Mouse (Mus musculus) hindbrain, embryonic 10.5 days (tissue): ENCODE measurements around the gene Nr2f6. TPM values are rescaled to one million over a fixed set of nuclear protein-coding genes. Genes with fewer than 3 reads are reported as not detected.

Experiments
- DNase-seq: peaks from one replicate; pipeline ENCODE4 v3.0.0-alpha.2; 2017; ENCODE audit warnings: low spot score
- H3K27ac ChIP-seq: fragments of 300-500 bp; sonication (generic); 2 replicates; pipeline ENCODE4 v1.5.1; 2016; ENCODE audit warnings: mild to moderate bottlenecking, moderate library complexity
- H3K27me3 ChIP-seq: fragments of 300-500 bp; sonication (generic); 2 replicates; pipeline ENCODE4 v1.6.1; 2016; ENCODE audit warnings: mild to moderate bottlenecking; ENCODE audit not compliant: poor library complexity, insufficient read depth, severe bottlenecking
- H3K36me3 ChIP-seq: fragments of 300-500 bp; sonication (generic); 2 replicates; pipeline ENCODE4 v1.6.1; 2016; ENCODE audit warnings: mild to moderate bottlenecking, moderate library complexity
- H3K4me1 ChIP-seq: fragments of 300-500 bp; sonication (generic); replicated peaks from 2 replicates; pipeline ENCODE4 v1.6.1; 2016; ENCODE audit warnings: mild to moderate bottlenecking
- H3K4me3 ChIP-seq: fragments of 300-500 bp; sonication (generic); 2 replicates; pipeline ENCODE4 v1.5.1; 2016; ENCODE audit warnings: mild to moderate bottlenecking, moderate library complexity
- H3K9me3 ChIP-seq: fragments of 300-500 bp; sonication (generic); 2 replicates; pipeline ENCODE4 v1.6.1; 2016; ENCODE audit warnings: mild to moderate bottlenecking, moderate library complexity
- WGBS: fragments of 180-500 bp; shearing (Covaris S2); methylation state at CpG from one replicate; pipeline ENCODE4 v1.1.7; 2016; 5-methylcytosine and 5-hydroxymethylcytosine counted together
- polyA plus RNA-seq: library from polyadenylated mRNA; unstranded; fragments of >200 nt; fragmentation: Nextera tagmentation; extraction: Ambion mirVana; gene quantifications from 2 replicates; pipeline ENCODE4 v1.2.1, GENCODE M21; 2016

Gene Nr2f6
- polyA plus RNA-seq, 1 experiment from 2014 or later = 125 TPM

- H3K36me3 ChIP-seq = peaks cover 49% of the 10 kb centered on the region
- no peak overlapping the region for H3K4me3 ChIP-seq
- peaks cover 34% of the 10 kb centered on the region for H3K4me1 ChIP-seq
- no peak overlapping the region for H3K27ac ChIP-seq
- DNase-seq = no peak
- H3K27me3 ChIP-seq = no peaks in the 10 kb centered on the region
- no peaks in the 10 kb centered on the region for H3K9me3 ChIP-seq
Measured at GRCm38 (mm10) chr8:71401454-71401853, 19.7 kb upstream of the Nr2f6 start.

- no peak for DNase-seq
- Histone ChIP-seq H3K36me3 (peaks cover 49% of the 10 kb centered on the region), H3K4me1 (peaks cover 33% of the 10 kb centered on the region), H3K27ac (no peak overlapping the region), H3K9me3 (no peaks in the 10 kb centered on the region), H3K27me3 (no peaks in the 10 kb centered on the region), H3K4me3 (no peak overlapping the region)
- 91% methylated on average over 2 of the region's 2 CpGs for WGBS
Measured at GRCm38 (mm10) chr8:71400826-71401225, 19.1 kb upstream of the Nr2f6 start.

DNA sequence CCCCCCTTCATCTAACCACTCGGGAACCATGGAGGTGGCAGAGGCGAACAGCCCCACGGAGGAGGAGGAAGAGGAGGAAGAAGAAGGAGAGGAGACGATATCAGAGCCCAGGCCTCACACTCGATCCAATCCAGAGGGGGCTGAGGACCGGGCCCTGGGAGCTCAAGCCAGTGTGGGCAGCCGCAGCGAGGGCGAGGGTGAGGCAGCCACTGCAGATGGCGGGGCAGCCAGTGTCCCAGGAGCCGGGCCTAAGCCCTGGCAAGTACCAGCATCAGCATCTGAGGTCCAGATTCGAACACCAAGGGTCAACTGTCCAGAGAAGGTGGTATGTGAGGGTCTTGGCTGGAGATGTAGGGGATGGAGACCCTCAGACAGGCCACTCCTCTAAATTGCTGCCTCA, 15.9 kb upstream of the Nr2f6 start:
- no peaks in the 10 kb centered on the region for H3K27me3 ChIP-seq
- peak overlapping the region; percentile 91 for H3K4me3 ChIP-seq
- H3K27ac ChIP-seq = no peak overlapping the region; the same call in 1 of the 2 replicates
- H3K36me3 ChIP-seq = peaks cover 35% of the 10 kb centered on the region
- H3K4me1 ChIP-seq = peaks cover 39% of the 10 kb centered on the region
- no peak for DNase-seq
- 86% methylated on average over 12 of the region's 12 CpGs for WGBS
- H3K9me3 ChIP-seq = 0 out of 2 replicates have a peak, but pooled peaks cover 2% of the 10 kb centered on the region

- 1% methylated on average over 34 of the region's 34 CpGs for WGBS
Measured at GRCm38 (mm10) chr8:71396639-71397305, 15.0 kb upstream of the Nr2f6 start, which contains the start of gene Babam1. Babam1 (plus strand) TSS chr8:71396861.

GRCm38 (mm10) chr8:71395629-71396028, 13.9 kb upstream of the Nr2f6 start, which contains the start of gene Ushbp1:
Ushbp1 (minus strand) TSS chr8:71395802.
- no peak for DNase-seq
- H3K9me3 ChIP-seq = 0 out of 2 replicates have a peak, but pooled peaks cover 2% of the 10 kb centered on the region
- H3K36me3 ChIP-seq = peaks cover 24% of the 10 kb centered on the region
- peak within 1 kb of the TSS; percentile 91 for H3K27ac ChIP-seq
- WGBS = 85% methylated on average over 9 of the region's 9 CpGs
- H3K4me1 ChIP-seq = peaks cover 45% of the 10 kb centered on the region
- H3K4me3 ChIP-seq = peak within 1 kb of the TSS; percentile 91
- no peaks in the 10 kb centered on the region for H3K27me3 ChIP-seq

More at GRCm38 (mm10) chr8:71396639-71397305, 15.0 kb upstream of the Nr2f6 start, which contains the start of gene Babam1:
- H3K36me3 ChIP-seq = peaks cover 32% of the 10 kb centered on the region
- peaks cover 45% of the 10 kb centered on the region for H3K4me1 ChIP-seq
- H3K4me3 ChIP-seq = peak within 1 kb of the TSS; percentile 91
- DNase-seq = peak; percentile 93
- H3K9me3 ChIP-seq = 0 out of 2 replicates have a peak, but pooled peaks cover 2% of the 10 kb centered on the region
- H3K27ac ChIP-seq = peak within 1 kb of the TSS; percentile 91
- H3K27me3 ChIP-seq = no peaks in the 10 kb centered on the region

GRCm38 (mm10) chr8:71395071-71395470, 13.3 kb upstream of the Nr2f6 start:
- H3K27ac ChIP-seq = peak overlapping the region; percentile 42
- H3K27me3 ChIP-seq = no peaks in the 10 kb centered on the region
- H3K36me3 ChIP-seq = peaks cover 20% of the 10 kb centered on the region
- H3K4me3 ChIP-seq = no peak overlapping the region
- peaks cover 45% of the 10 kb centered on the region for H3K4me1 ChIP-seq
- DNase-seq = no peak
- H3K9me3 ChIP-seq = 0 out of 2 replicates have a peak, but pooled peaks cover 2% of the 10 kb centered on the region
- 86% methylated on average over 10 of the region's 10 CpGs for WGBS

DNA sequence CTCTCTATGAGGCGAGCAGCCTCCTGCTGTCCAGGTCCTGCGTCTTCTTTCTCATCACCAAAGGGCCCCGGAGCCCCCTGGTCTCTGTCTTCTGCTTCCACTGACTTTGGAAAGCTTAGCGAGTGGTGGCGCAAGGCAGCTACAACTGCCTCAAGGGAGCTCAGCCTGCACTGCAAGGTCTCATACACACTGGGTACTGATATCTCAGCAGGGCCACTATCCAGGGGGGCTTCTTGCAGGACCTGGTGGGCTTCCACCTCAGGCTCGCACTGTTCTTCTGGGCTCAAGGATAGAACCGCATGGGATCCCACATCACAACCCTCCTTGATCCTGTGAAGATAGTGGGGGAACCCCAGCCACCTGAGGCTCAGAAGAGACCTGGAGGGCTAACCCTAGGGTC, 12.7 kb upstream of the Nr2f6 start:
- peaks cover 14% of the 10 kb centered on the region for H3K36me3 ChIP-seq
- peak overlapping the region; percentile 42 for H3K27ac ChIP-seq
- WGBS = 75% methylated on average over 7 of the region's 7 CpGs
- H3K27me3 ChIP-seq = no peaks in the 10 kb centered on the region
- no peak for DNase-seq
- H3K4me1 ChIP-seq = peaks cover 45% of the 10 kb centered on the region
- 0 out of 2 replicates have a peak, but pooled peaks cover 2% of the 10 kb centered on the region for H3K9me3 ChIP-seq
- peak overlapping the region; percentile 16; the same call in 1 of the 2 replicates for H3K4me3 ChIP-seq

DNA sequence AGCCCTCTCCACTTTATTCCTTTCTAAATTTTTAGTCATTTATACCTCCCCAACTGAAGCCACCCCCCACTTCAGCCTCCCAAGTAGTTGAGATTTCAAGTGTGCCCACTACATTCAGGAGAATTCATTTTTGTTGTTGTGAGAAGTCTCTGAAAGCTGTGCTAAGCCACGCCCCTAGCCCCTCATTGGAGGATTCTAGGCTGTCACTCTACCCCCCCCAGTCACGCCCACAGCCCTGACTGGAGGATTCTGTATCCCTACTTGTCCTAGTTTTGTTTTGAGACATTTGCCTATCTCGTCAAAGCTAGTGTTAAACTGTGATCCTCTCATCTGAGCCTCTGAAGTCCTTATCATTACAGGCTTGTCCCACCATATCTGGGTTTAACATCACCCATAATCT, 11.1 kb upstream of the Nr2f6 start:
- WGBS = 10% methylated on average over 3 of the region's 3 CpGs
- H3K4me3 ChIP-seq = peak overlapping the region; percentile 27
- peaks cover 44% of the 10 kb centered on the region for H3K4me1 ChIP-seq
- 0 out of 2 replicates have a peak, but pooled peaks cover 2% of the 10 kb centered on the region for H3K9me3 ChIP-seq
- H3K27ac ChIP-seq = peak overlapping the region; percentile 53; the same call in 1 of the 2 replicates
- H3K36me3 ChIP-seq = no peaks in the 10 kb centered on the region
- DNase-seq = peak; percentile 59
- no peaks in the 10 kb centered on the region for H3K27me3 ChIP-seq

DNA sequence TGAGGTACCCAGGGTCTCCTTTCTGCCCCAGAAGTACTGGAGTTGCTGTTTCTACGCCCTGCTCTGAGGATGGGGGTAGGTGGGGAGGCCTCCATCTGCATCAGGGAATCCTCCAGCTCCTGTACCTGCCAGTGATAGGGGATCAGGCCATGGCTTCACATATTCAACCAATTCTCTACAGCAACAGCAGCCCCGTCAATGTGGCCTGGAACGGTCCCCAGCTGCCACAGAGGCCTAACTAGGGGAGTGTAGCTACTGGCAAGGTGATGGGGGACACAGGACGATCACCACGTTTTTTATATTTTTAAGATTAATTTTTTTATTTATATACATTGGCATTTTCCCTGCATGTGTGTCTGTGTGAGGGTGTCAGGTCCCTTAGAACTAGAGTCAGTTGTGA, 10.6 kb upstream of the Nr2f6 start:
- DNase-seq = no peak
- WGBS = 80% methylated on average over 5 of the region's 5 CpGs

GRCm38 (mm10) chr8:71391696-71392095, 9.9 kb upstream of the Nr2f6 start:
- peaks cover 35% of the 10 kb centered on the region for H3K4me1 ChIP-seq
- no peak overlapping the region for H3K4me3 ChIP-seq
- WGBS = 91% methylated on average over 2 of the region's 2 CpGs
- no peak overlapping the region for H3K27ac ChIP-seq
- 0 out of 2 replicates have a peak, but pooled peaks cover 2% of the 10 kb centered on the region for H3K9me3 ChIP-seq
- no peaks in the 10 kb centered on the region for H3K27me3 ChIP-seq
- no peaks in the 10 kb centered on the region for H3K36me3 ChIP-seq
- DNase-seq = no peak

More for the DNA sequence above, 10.6 kb upstream of the Nr2f6 start:
- Histone ChIP-seq H3K27me3 (no peaks in the 10 kb centered on the region), H3K4me1 (peaks cover 39% of the 10 kb centered on the region), H3K4me3 (no peak overlapping the region), H3K9me3 (0 out of 2 replicates have a peak, but pooled peaks cover 2% of the 10 kb centered on the region), H3K36me3 (no peaks in the 10 kb centered on the region), H3K27ac (0 out of 2 replicates have a peak overlapping the region, but pooled peaks have one; percentile 30)

GRCm38 (mm10) chr8:71388267-71388666, 6.5 kb upstream of the Nr2f6 start:
- H3K27ac ChIP-seq = no peak overlapping the region
- DNase-seq = no peak
- WGBS = 81% methylated on average over 1 of the region's 1 CpGs
- H3K9me3 ChIP-seq = no peaks in the 10 kb centered on the region
- H3K4me1 ChIP-seq = peaks cover 28% of the 10 kb centered on the region
- no peaks in the 10 kb centered on the region for H3K36me3 ChIP-seq
- no peak overlapping the region for H3K4me3 ChIP-seq
- H3K27me3 ChIP-seq = no peaks in the 10 kb centered on the region

DNA sequence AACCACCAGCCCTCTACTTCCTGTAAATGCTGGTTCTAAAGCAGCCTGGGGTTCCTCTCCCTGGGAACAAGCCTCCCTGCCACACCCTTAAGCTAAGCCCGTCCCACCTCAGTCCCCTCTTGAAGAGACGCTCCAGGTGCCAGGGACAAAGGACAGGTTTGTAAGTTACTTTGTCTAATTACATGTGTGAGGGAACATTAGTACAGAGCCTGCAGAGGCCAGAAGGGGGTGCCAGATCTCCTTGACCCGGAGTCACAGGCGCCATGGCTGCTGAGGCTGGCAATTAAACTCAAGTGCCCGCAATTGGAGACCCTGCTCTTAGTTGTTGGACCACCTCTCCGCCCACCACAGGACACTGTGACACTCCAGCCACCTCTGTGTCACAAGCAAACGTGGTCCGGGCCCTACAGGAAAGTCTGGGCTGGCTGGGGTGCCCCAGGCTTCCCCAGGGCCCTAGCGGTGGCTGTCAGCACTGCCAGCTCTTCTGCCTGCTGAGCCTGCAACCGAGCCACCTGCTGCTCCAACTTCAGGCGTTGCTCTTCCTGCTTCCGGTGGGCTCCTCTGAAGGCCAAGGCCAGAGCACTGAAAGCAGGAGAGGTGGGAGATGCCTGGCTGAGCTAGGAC, 3.6 kb upstream of the Nr2f6 start:
- peak overlapping the region; percentile 99 for H3K27ac ChIP-seq

DNA sequence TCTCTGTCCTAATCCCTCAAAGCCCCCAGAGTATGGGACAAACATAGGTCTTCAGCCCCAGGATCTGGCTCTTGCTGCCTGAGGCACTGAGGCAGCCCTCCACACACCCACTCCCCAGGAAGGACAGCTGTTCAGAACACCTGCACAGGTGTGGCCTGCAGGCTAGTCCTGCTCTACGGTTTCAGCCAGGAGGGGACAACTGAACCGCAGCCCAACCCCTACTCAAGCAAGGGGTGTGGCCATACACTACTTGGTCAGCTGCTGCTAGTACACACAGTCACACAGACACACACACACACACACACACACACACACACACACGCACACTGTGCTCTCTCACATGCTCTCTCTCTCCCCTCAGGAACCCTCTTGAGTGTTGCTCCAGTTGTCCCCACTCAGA, 2.1 kb upstream of the Nr2f6 start:
- H3K27ac ChIP-seq = peak overlapping the region; percentile 99

More for the DNA sequence above, 3.6 kb upstream of the Nr2f6 start:
- no peak for DNase-seq
- no peaks in the 10 kb centered on the region for H3K9me3 ChIP-seq
- peaks cover 35% of the 10 kb centered on the region for H3K4me1 ChIP-seq
- peak overlapping the region; percentile 14 for H3K4me3 ChIP-seq
- no peaks in the 10 kb centered on the region for H3K27me3 ChIP-seq
- no peaks in the 10 kb centered on the region for H3K36me3 ChIP-seq
- WGBS = 76% methylated on average over 12 of the region's 12 CpGs

More for the DNA sequence above, 2.1 kb upstream of the Nr2f6 start:
- peaks cover 50% of the 10 kb centered on the region for H3K4me1 ChIP-seq
- H3K27me3 ChIP-seq = no peaks in the 10 kb centered on the region
- H3K9me3 ChIP-seq = no peaks in the 10 kb centered on the region
- H3K4me3 ChIP-seq = peak overlapping the region; percentile 98
- 32% methylated on average over 3 of the region's 3 CpGs for WGBS
- peaks cover 2% of the 10 kb centered on the region; the same call in 1 of the 2 replicates for H3K36me3 ChIP-seq
- DNase-seq = no peak
